Mouse (Mus musculus) embryonic facial prominence, embryonic 13.5 days (tissue): ENCODE measurements around the gene Rnf145. TPM values are rescaled to one million over a fixed set of nuclear protein-coding genes. Genes with fewer than 3 reads are reported as not detected.
"Not testable (repeated sequence)": the region's sequence is repeated elsewhere in the genome, so short reads cannot be mapped to it uniquely, and the experiment has no call there.

Experiments used
- ATAC-seq: fragments of 200-750 bp; cut with Nextera tagmentation; 2 replicates; pipeline ENCODE4 v1.8.0; 2017; ENCODE audit warnings: low read depth; ENCODE audit not compliant: insufficient number of reproducible peaks, insufficient read depth, low FRiP score, low TSS enrichment
- H3K27ac ChIP-seq: fragments of 300-500 bp; sonication (generic); 2 replicates; pipeline ENCODE4 v1.5.1; 2015; ENCODE audit warnings: moderate library complexity, mild to moderate bottlenecking, inconsistent platforms
- H3K27me3 ChIP-seq: fragments of 300-500 bp; sonication (generic); 2 replicates; pipeline ENCODE4 v1.6.1; 2015; ENCODE audit warnings: mild to moderate bottlenecking, inconsistent platforms
- H3K36me3 ChIP-seq: fragments of 300-500 bp; sonication (generic); 2 replicates; pipeline ENCODE4 v1.6.1; 2015; ENCODE audit warnings: mild to moderate bottlenecking, inconsistent platforms
- H3K4me1 ChIP-seq: fragments of 300-500 bp; sonication (generic); 2 replicates; pipeline ENCODE4 v1.6.1; 2015; ENCODE audit warnings: inconsistent platforms
- H3K4me2 ChIP-seq: fragments of 300-500 bp; sonication (generic); 2 replicates; pipeline ENCODE4 v1.6.1; 2015; ENCODE audit warnings: moderate library complexity, mild to moderate bottlenecking, inconsistent platforms
- H3K4me3 ChIP-seq: fragments of 300-500 bp; sonication (generic); 2 replicates; pipeline ENCODE4 v1.5.1; 2015; ENCODE audit warnings: mild to moderate bottlenecking, inconsistent platforms
- H3K9ac ChIP-seq: fragments of 300-500 bp; sonication (generic); 2 replicates; pipeline ENCODE4 v1.6.1; 2015; ENCODE audit warnings: mild to moderate bottlenecking, inconsistent platforms
- H3K9me3 ChIP-seq: fragments of 300-500 bp; sonication (generic); 2 replicates; pipeline ENCODE4 v1.6.1; 2016; ENCODE audit warnings: inconsistent platforms
- WGBS: fragments of 180-500 bp; shearing (Covaris S2); methylation state at CpG from one replicate; pipeline ENCODE4 v1.1.7; 2015; ENCODE audit warnings: mixed read lengths; 5-methylcytosine and 5-hydroxymethylcytosine counted together
- polyA plus RNA-seq: library from polyadenylated mRNA; unstranded; fragments of >200 nt; fragmentation: Nextera tagmentation; extraction: Ambion mirVana; gene quantifications from 2 replicates; pipeline ENCODE4 v1.2.1, GENCODE M21; 2015

Rnf145 gene
- polyA plus RNA-seq, 1 experiment from 2014 or later: 73.6 TPM

DNA sequence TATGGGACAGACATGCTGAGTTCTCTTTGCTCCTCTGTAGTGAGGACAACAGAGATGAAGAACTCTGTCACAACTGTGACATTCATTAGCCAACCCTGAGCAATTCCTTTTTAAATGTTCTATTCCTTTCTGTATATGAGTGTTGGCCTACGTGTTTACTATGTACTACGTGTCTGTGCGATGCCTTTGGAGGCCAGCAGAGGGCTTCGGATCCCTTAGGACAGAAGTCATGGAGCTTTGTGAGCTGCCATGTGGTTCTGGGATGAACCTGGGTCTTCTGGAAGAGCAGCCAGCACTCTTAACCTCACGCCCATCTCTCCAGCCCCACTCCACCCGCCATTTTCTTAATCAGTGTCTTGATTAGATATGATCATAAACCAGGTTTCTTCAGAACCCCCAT, 32.2 kb downstream of the Rnf145 start:
- H3K27ac ChIP-seq: no peak overlapping the region
- no peak overlapping the region for H3K4me2 ChIP-seq
- H3K9ac ChIP-seq: no peak overlapping the region
- H3K27me3 ChIP-seq: no peaks in the 10 kb centered on the region
- H3K9me3 ChIP-seq: no peaks in the 10 kb centered on the region
- H3K4me3 ChIP-seq: no peak overlapping the region
- ATAC-seq: no peak
- H3K4me1 ChIP-seq: 0 out of 2 replicates have a peak, but pooled peaks cover 3% of the 10 kb centered on the region
- peaks cover 85% of the 10 kb centered on the region for H3K36me3 ChIP-seq
- WGBS: 88% methylated on average over 6 of the region's 6 CpGs

GRCm38 (mm10) chr11:44554339-44554738, 35.6 kb downstream of the Rnf145 start:
- no peaks in the 10 kb centered on the region for H3K27me3 ChIP-seq
- WGBS: 79% methylated on average over 4 of the region's 4 CpGs
- peaks cover 79% of the 10 kb centered on the region for H3K36me3 ChIP-seq

DNA sequence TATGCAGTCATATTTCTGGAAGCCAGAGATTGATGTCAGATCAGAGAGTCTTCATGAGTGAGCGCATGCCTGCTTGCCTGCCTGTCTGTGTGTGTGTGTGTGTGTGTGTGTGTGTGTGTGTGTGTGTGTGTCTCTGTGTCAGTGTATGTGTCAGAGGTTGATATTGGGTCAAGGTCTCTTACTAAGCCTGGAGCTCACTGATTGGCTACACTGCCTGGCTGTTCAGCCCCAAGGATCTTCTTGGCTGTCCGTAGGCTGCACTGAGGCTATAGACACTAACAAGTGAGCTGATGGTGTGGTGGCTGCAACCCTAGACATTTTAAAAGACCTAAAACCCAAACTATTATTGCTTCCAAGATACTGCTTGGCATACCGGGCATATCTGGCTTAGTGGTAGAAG, 39.8 kb downstream of the Rnf145 start:
- Histone ChIP-seq H3K4me2 (no peak overlapping the region), H3K27me3 (no peaks in the 10 kb centered on the region), H3K27ac (no peak overlapping the region), H3K9me3 (no peaks in the 10 kb centered on the region), H3K4me3 (no peak overlapping the region), H3K4me1 (0 out of 2 replicates have a peak, but pooled peaks cover 3% of the 10 kb centered on the region), H3K9ac (no peak overlapping the region), H3K36me3 (peaks cover 79% of the 10 kb centered on the region)
- 89% methylated on average over 3 of the region's 3 CpGs for WGBS
- no peak for ATAC-seq

More at GRCm38 (mm10) chr11:44554339-44554738, 35.6 kb downstream of the Rnf145 start:
- no peaks in the 10 kb centered on the region for H3K4me1 ChIP-seq
- no peaks in the 10 kb centered on the region for H3K9me3 ChIP-seq
- ATAC-seq: no peak
- no peak overlapping the region for H3K27ac ChIP-seq
- no peak overlapping the region for H3K4me2 ChIP-seq
- H3K4me3 ChIP-seq: no peak overlapping the region
- no peak overlapping the region for H3K9ac ChIP-seq

DNA sequence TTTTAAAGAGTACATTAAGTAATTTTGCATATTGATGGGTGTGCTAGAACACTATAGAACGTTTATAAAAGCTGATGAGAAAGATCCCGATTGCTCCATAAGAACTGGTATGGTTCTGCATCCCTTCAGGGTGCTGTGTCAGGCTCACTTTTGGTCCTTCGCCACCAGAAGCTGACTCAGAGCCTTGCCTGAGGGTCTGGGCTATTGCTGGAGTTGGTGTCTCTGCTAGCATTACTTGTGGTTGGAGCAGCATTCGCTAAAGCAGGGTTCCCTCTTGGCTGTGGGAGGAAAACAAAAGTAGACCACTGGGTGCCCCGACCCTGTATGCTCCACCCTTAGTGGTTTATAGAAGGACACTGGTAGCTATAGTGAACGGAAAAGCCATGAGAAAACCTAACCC, 40.7 kb downstream of the Rnf145 start:
- no peaks in the 10 kb centered on the region for H3K27me3 ChIP-seq
- no peaks in the 10 kb centered on the region for H3K9me3 ChIP-seq
- H3K4me1 ChIP-seq: 0 out of 2 replicates have a peak, but pooled peaks cover 3% of the 10 kb centered on the region
- H3K9ac ChIP-seq: no peak overlapping the region
- H3K4me2 ChIP-seq: no peak overlapping the region
- H3K36me3 ChIP-seq: peaks cover 82% of the 10 kb centered on the region
- H3K27ac ChIP-seq: no peak overlapping the region
- WGBS: 93% methylated on average over 6 of the region's 6 CpGs
- no peak for ATAC-seq
- no peak overlapping the region for H3K4me3 ChIP-seq

GRCm38 (mm10) chr11:44560396-44560795, 41.6 kb downstream of the Rnf145 start:
- H3K27me3 ChIP-seq: no peaks in the 10 kb centered on the region
- H3K4me1 ChIP-seq: 0 out of 2 replicates have a peak, but pooled peaks cover 3% of the 10 kb centered on the region
- 82% methylated on average over 8 of the region's 8 CpGs for WGBS
- H3K4me3 ChIP-seq: no peak overlapping the region
- peaks cover 86% of the 10 kb centered on the region for H3K36me3 ChIP-seq
- no peak overlapping the region for H3K27ac ChIP-seq
- no peak overlapping the region for H3K9ac ChIP-seq
- H3K9me3 ChIP-seq: no peaks in the 10 kb centered on the region
- no peak for ATAC-seq
- no peak overlapping the region for H3K4me2 ChIP-seq

GRCm38 (mm10) chr11:44561476-44562015, 42.8 kb downstream of the Rnf145 start:
- WGBS: 89% methylated on average over 21 of the region's 21 CpGs

DNA sequence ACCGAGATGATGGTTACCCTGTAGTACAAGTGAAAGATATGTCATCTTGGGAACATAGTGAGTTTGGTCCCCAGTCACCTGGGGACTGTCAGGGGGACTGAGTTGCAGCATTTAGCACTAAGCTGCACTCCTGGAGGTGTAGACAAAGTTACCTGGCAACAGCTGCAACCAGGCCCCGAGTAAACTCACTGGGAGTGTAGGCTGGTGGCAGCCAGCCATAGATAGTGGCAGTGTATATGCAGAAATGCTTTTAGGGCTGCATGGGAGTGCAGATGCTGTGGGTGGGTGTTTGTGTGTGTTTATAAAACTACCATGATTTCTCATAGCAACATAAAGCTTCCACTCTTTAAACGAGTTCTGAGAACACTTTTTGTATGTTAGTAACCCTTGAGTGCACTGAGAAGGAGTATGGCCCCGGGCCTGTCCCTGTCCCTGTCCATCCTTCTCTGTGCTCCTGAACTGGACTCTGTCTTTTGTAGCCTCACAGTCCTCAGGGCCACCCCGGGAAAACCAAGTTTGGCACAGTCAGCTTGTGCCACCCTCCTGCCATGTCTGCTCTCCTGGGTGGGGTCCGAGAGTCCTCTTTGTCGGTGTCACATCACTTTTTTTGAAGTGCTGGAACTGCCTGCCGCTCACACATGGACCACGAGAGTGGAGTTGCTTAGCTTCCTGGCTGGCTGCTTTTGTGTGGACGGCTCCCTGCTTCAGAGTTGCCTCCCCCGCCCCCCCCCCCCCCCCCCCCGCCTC, 43.8 kb downstream of the Rnf145 start:
- peaks cover 92% of the 10 kb centered on the region for H3K36me3 ChIP-seq
- H3K27me3 ChIP-seq: no peaks in the 10 kb centered on the region
- H3K4me2 ChIP-seq: no peak overlapping the region
- H3K4me3 ChIP-seq: no peak overlapping the region
- no peak for ATAC-seq
- 0 out of 2 replicates have a peak, but pooled peaks cover 3% of the 10 kb centered on the region for H3K4me1 ChIP-seq
- no peak overlapping the region for H3K9ac ChIP-seq
- WGBS: 81% methylated on average over 11 of the region's 12 CpGs
- no peaks in the 10 kb centered on the region for H3K9me3 ChIP-seq
- no peak overlapping the region; the same call in 1 of the 2 replicates for H3K27ac ChIP-seq

More at GRCm38 (mm10) chr11:44561476-44562015, 42.8 kb downstream of the Rnf145 start:
- H3K27me3 ChIP-seq: no peaks in the 10 kb centered on the region
- H3K4me2 ChIP-seq: no peak overlapping the region
- H3K9ac ChIP-seq: no peak overlapping the region
- ATAC-seq: no peak
- no peaks in the 10 kb centered on the region for H3K9me3 ChIP-seq
- no peak overlapping the region for H3K27ac ChIP-seq
- H3K36me3 ChIP-seq: peaks cover 90% of the 10 kb centered on the region
- H3K4me3 ChIP-seq: no peak overlapping the region
- H3K4me1 ChIP-seq: 0 out of 2 replicates have a peak, but pooled peaks cover 3% of the 10 kb centered on the region

DNA sequence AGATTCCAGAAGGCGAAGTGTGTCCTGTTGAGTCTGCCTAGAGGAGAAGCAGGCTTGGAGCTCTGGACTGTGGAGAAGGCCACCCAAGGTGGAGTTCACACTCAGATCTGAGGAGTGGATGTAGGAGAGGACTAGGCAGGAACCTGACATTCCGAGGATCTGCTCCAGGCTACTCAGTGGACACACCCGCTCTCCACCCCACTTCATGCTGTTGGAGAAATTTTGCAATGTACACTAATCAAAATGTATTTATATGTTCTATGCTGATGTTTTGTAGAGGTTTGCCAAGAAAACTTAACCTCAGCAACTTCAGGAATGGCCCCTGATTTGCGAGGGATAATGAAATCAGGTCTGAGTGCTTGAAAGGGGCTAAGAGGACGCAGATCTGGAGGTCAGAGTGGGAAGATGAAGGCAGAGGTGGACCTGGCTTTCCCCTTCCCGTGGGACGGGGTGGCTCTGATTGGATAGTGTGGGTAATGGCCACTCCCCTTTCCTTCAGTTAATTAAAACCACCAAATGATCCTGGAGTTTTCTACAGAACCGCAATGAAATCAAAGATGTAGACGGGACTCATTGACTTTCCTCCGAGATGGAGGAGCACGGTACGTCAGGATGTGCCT, 45.6 kb downstream of the Rnf145 start:
- H3K27ac ChIP-seq: no peak overlapping the region
- no peak overlapping the region for H3K4me2 ChIP-seq
- 0 out of 2 replicates have a peak, but pooled peaks cover 3% of the 10 kb centered on the region for H3K4me1 ChIP-seq
- peaks cover 2% of the 10 kb centered on the region; the same call in 1 of the 2 replicates for H3K9me3 ChIP-seq
- no peak overlapping the region for H3K4me3 ChIP-seq
- ATAC-seq: no peak
- peaks cover 83% of the 10 kb centered on the region for H3K36me3 ChIP-seq
- H3K27me3 ChIP-seq: no peaks in the 10 kb centered on the region
- H3K9ac ChIP-seq: no peak overlapping the region
- WGBS: 85% methylated on average over 12 of the region's 12 CpGs

GRCm38 (mm10) chr11:44564940-44565339, 46.2 kb downstream of the Rnf145 start:
- H3K4me3 ChIP-seq: no peak overlapping the region
- H3K4me2 ChIP-seq: no peak overlapping the region
- no peak overlapping the region for H3K9ac ChIP-seq
- ATAC-seq: no peak
- H3K9me3 ChIP-seq: peaks cover 6% of the 10 kb centered on the region; the same call in 1 of the 2 replicates
- 0 out of 2 replicates have a peak, but pooled peaks cover 3% of the 10 kb centered on the region for H3K4me1 ChIP-seq
- no peaks in the 10 kb centered on the region for H3K27me3 ChIP-seq
- no peak overlapping the region for H3K27ac ChIP-seq
- peaks cover 83% of the 10 kb centered on the region for H3K36me3 ChIP-seq

- not testable (repeated sequence) for H3K4me3 ChIP-seq, H3K9ac ChIP-seq, ATAC-seq, H3K27ac ChIP-seq, H3K9me3 ChIP-seq, H3K4me1 ChIP-seq, H3K4me2 ChIP-seq, H3K27me3 ChIP-seq
- H3K36me3 ChIP-seq: peaks cover 31% of the 10 kb centered on the region
- 90% methylated on average over 4 of the region's 4 CpGs for WGBS
Observed at GRCm38 (mm10) chr11:44570336-44570735, 51.6 kb downstream of the Rnf145 start.

GRCm38 (mm10) chr11:44572781-44573180, 54.0 kb downstream of the Rnf145 start:
- Histone ChIP-seq H3K27me3 (no peaks in the 10 kb centered on the region), H3K27ac (no peak overlapping the region), H3K4me2 (no peak overlapping the region), H3K9me3 (peaks cover 6% of the 10 kb centered on the region; the same call in 1 of the 2 replicates), H3K36me3 (peaks cover 7% of the 10 kb centered on the region), H3K9ac (no peak overlapping the region), H3K4me3 (no peak overlapping the region), H3K4me1 (no peaks in the 10 kb centered on the region)
- WGBS: 93% methylated on average over 5 of the region's 5 CpGs
- no peak for ATAC-seq
